Mouse (Mus musculus) myocyte (in vitro differentiated cells): ENCODE results near the gene Hoxc10. TPM values are rescaled to one million over a fixed set of nuclear protein-coding genes. Genes with fewer than 3 reads are reported as not detected.
A peak's percentile ranks its signal among the peaks of the same experiment; 100 is the strongest.

ENCODE experiments used
- H3K27me3 ChIP-seq: one replicate; pipeline ENCODE4 v1.6.1; 2011; ENCODE audit not compliant: control insufficient read depth, insufficient read depth, insufficient read length
- H3K36me3 ChIP-seq: one replicate; pipeline ENCODE4 v1.6.1; 2011; ENCODE audit not compliant: control insufficient read depth, insufficient read depth
- H3K4me2 ChIP-seq: one replicate; pipeline ENCODE4 v1.6.1; 2011; ENCODE audit warnings: low read depth, control low read depth
- H3K4me3 ChIP-seq: one replicate; pipeline ENCODE4 v1.5.1; 2011; ENCODE audit warnings: mild to moderate bottlenecking, control low read depth, moderate library complexity
- H3K79me2 ChIP-seq: one replicate; pipeline ENCODE4 v1.6.1; 2011; ENCODE audit not compliant: control insufficient read depth, insufficient read depth
- H3ac ChIP-seq: one replicate; pipeline ENCODE4 v1.6.1; 2011; ENCODE audit not compliant: control insufficient read depth, insufficient read length
- CEBPB ChIP-seq: IDR thresholded peaks from 2 replicates; pipeline ENCODE4 v1.6.1; 2011; ENCODE audit warnings: mild to moderate bottlenecking, moderate library complexity; ENCODE audit not compliant: poor library complexity, insufficient read depth, severe bottlenecking
- E2F4 ChIP-seq: IDR thresholded peaks from one replicate; pipeline ENCODE4 v1.6.1; 2011; ENCODE audit warnings: mild to moderate bottlenecking, control low read depth, moderate library complexity; ENCODE audit not compliant: insufficient read depth
- MAX ChIP-seq: IDR thresholded peaks from one replicate; pipeline ENCODE4 v1.6.1; 2011; ENCODE audit warnings: low read depth, mild to moderate bottlenecking, control low read depth
- MYOD1 ChIP-seq, 3 experiments: IDR thresholded peaks; one replicate each; pipeline ENCODE4 v1.6.1; 2011; ENCODE audit warnings: control low read depth in 2 of 3, low read depth in 2 of 3, mild to moderate bottlenecking in 2 of 3, moderate library complexity in 1 of 3; ENCODE audit not compliant: insufficient read length in 2 of 3, control insufficient read depth in 1 of 3
- MYOG ChIP-seq, 3 experiments: IDR thresholded peaks; one replicate each; pipeline ENCODE4 v1.6.1; 2011; ENCODE audit warnings: control low read depth in 2 of 3, low read depth in 2 of 3, mild to moderate bottlenecking in 2 of 3; ENCODE audit not compliant: insufficient read length in 2 of 3, control insufficient read depth in 1 of 3, insufficient read depth in 1 of 3
- POLR2A ChIP-seq: IDR thresholded peaks from one replicate; pipeline ENCODE4 v1.6.1; 2011; ENCODE audit warnings: low read depth, mild to moderate bottlenecking, control low read depth, moderate library complexity; ENCODE audit not compliant: insufficient read length
- POLR2AphosphoS2 ChIP-seq: IDR thresholded peaks from one replicate; pipeline ENCODE4 v1.6.1; 2011; ENCODE audit warnings: low read depth, control low read depth; ENCODE audit not compliant: insufficient read length
- REST ChIP-seq: IDR thresholded peaks from one replicate; pipeline ENCODE4 v1.6.1; 2011; ENCODE audit warnings: mild to moderate bottlenecking, control low read depth, moderate library complexity; ENCODE audit not compliant: insufficient read depth, insufficient read length
- SRF ChIP-seq: IDR thresholded peaks from one replicate; pipeline ENCODE4 v1.6.1; 2011; ENCODE audit warnings: low read depth; ENCODE audit not compliant: control insufficient read depth, insufficient read length
- TCF12 ChIP-seq: IDR thresholded peaks from one replicate; pipeline ENCODE4 v1.6.1; 2011; ENCODE audit warnings: mild to moderate bottlenecking, control low read depth; ENCODE audit not compliant: poor library complexity, insufficient read depth, severe bottlenecking
- TCF3 ChIP-seq: IDR thresholded peaks from one replicate; pipeline ENCODE4 v1.6.1; 2011; ENCODE audit warnings: low read depth, control low read depth; ENCODE audit not compliant: insufficient read length
- USF1 ChIP-seq: IDR thresholded peaks from one replicate; pipeline ENCODE4 v1.6.1; 2011; ENCODE audit warnings: low read depth, mild to moderate bottlenecking, control low read depth, moderate library complexity
- polyA plus RNA-seq: library from polyadenylated mRNA; unstranded; fragments of >200 nt; fragmentation: generic; extraction: Trizol; gene quantifications from one replicate; pipeline ENCODE4 v1.2.1, GENCODE M21; 2012; ENCODE audit warnings: missing spikeins

Hoxc10 gene
- polyA plus RNA-seq, 1 experiment = 43.5 TPM

DNA sequence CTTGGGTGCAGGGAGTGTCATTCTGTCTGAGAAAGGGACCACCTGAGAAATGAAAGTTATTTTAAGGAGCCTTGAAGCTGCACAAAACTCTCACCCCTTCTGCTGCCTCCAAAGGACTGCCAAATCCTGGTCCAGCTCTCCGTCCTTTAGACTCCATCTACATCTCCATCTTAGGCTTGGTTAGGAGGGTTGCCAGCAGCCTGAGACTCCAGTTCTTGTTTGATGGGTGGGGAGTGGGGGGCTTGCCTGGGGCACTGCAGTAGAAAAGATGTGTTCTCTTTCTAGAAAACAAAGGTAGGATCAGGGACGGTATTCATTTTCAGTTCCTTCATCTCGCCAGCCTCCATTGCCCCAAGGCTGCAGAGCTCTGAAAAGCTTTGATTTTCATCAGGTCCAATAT lies 30.8 kb downstream of the Hoxc10 start:
- no peaks in the 10 kb centered on the region for H3K36me3 ChIP-seq
- no peak overlapping the region for H3ac ChIP-seq
- TF ChIP-seq MYOD1 (IDR thresholded peaks at IDR 0.05; ENCODE audit: control insufficient read depth in 1 of 3, insufficient read length in 2 of 3, low read depth in 2 of 3) = no peak
- TF ChIP-seq USF1 = no peak
- no peak for TF ChIP-seq TCF3
- no peak for TF ChIP-seq E2F4
- no peak for TF ChIP-seq POLR2AphosphoS2
- no peak for TF ChIP-seq MAX
- TF ChIP-seq CEBPB = no peak
- TF ChIP-seq REST = no peak
- TF ChIP-seq TCF12 = no peak
- TF ChIP-seq SRF = no peak
- TF ChIP-seq MYOG (IDR thresholded peaks at IDR 0.05; ENCODE audit: control insufficient read depth in 1 of 3, insufficient read depth in 1 of 3, insufficient read length in 2 of 3, low read depth in 2 of 3) = no peak
- TF ChIP-seq POLR2A = no peak
- H3K4me3 ChIP-seq = peak overlapping the region; percentile 73
- H3K27me3 ChIP-seq = no peaks in the 10 kb centered on the region
- H3K79me2 ChIP-seq = peaks cover 42% of the 10 kb centered on the region
- H3K4me2 ChIP-seq = peak overlapping the region; percentile 88

DNA sequence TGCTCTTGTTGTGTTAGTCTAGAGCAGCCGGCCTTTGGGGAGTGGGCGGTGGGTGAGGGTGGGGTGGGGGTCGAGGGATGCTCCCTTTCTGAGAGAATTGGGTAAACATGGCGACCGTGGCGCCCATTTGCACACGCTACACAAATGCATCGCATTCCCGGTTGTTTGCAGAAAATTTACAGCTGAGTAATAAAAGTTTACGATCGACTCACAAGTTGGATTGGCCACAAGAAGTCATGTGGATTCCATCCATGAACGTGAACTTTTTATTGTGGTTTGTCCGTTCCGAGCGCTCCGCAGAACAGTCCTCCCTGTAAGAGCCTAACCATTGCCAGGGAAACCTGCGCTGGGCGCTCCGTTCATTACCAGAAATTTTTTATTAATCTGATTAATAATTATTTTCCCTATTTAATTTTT lies 31.4 kb downstream of the Hoxc10 start, which contains the start of gene Hoxc6:
Gene Hoxc6 (plus strand): TSS at position 319 of the 417 bp plus-strand sequence.
- no peak for TF ChIP-seq MAX
- peak; percentile 60 for TF ChIP-seq POLR2AphosphoS2
- peak; percentile 45 for TF ChIP-seq POLR2A
- TF ChIP-seq TCF3 = no peak
- peak; percentile 76 for TF ChIP-seq USF1
- TF ChIP-seq TCF12 = no peak
- Histone ChIP-seq H3K36me3 (no peaks in the 10 kb centered on the region), H3K4me2 (peak within 1 kb of the TSS; percentile 88), H3K27me3 (no peaks in the 10 kb centered on the region), H3K4me3 (peak within 1 kb of the TSS; percentile 73), H3K79me2 (peaks cover 47% of the 10 kb centered on the region), H3ac (peak within 1 kb of the TSS; percentile 17)

DNA sequence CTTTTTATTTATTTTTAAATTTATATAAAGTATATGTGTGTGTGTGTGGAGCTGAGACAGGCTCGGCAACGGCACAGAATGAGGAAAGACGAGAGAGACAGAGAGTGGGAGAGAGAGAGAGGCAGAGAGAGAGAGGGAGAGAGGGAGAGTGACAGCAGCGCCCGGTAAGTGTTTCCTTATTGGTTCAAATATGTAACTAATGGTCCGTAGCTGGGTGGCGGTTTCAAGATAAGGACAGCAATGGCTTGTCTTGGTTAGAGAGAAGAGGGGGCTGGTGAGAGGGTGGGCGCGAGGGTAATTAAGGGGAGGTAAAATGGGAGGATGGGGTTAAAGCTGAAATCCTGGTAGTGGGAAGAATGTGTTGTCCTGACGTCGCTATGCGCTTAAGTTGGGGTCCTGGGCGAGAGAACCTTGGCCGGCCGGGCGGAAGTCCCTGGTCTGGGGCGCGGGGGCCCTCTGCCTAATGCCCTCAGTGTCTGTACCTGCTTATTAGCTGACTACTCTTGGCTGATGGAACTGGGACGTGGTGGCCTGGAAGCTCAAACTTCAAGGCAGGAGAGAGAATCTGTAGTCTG lies 32.1 kb downstream of the Hoxc10 start:
- Histone ChIP-seq H3K4me2 (peak overlapping the region; percentile 88), H3K27me3 (no peaks in the 10 kb centered on the region), H3K4me3 (peak overlapping the region; percentile 73), H3K79me2 (peaks cover 54% of the 10 kb centered on the region), H3K36me3 (no peaks in the 10 kb centered on the region), H3ac (peak overlapping the region; percentile 17)
- TF ChIP-seq E2F4 (no peak), REST (no peak), POLR2AphosphoS2 (no peak), USF1 (no peak), MAX (no peak), SRF (no peak), TCF3 (no peak)

DNA sequence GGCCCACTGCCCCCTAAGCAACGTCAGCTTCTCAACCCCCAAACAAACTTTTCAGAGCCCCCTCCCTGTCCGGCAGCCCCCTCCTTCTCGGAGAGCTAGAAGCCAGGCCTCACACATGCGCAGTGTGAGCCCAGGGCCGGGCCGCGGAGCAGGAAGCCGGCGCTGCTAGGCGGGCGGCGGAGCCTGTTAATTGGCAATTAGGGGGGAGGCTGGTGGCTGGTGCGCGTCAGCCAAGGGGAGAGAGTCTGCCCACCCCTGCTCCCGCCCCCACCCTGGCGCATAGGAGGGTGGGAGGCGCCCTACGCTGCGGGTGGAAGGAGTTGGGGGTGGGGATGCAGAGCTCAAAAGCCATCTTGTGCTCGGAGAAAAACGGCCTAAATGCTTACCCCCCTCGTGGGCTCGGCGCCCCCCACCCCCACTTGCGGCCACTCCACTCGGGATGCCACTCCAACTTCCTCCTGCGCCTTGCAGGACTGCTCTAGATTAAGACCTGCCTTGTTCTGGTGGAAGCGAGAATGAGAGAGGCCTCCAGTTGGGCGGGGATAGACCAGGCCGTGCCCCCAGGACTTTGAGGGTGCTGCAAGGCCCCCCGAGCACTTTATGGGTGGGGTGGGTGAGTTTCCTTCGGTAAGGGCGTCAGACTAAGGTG lies 32.7 kb downstream of the Hoxc10 start:
- Histone ChIP-seq H3K4me2 (peak overlapping the region; percentile 98), H3K79me2 (peaks cover 61% of the 10 kb centered on the region), H3K36me3 (no peaks in the 10 kb centered on the region), H3K27me3 (no peaks in the 10 kb centered on the region), H3ac (peak overlapping the region; percentile 17), H3K4me3 (peak overlapping the region; percentile 73)
- TF ChIP-seq E2F4 = no peak
- no peak for TF ChIP-seq TCF12
- peak in 1 of 3 experiments; percentile 32 for TF ChIP-seq MYOD1 (IDR thresholded peaks at IDR 0.05; ENCODE audit: control insufficient read depth in 1 of 3, insufficient read length in 2 of 3, low read depth in 2 of 3)
- peak; percentile 94 for TF ChIP-seq POLR2AphosphoS2
- peak; percentile 59 for TF ChIP-seq POLR2A

DNA sequence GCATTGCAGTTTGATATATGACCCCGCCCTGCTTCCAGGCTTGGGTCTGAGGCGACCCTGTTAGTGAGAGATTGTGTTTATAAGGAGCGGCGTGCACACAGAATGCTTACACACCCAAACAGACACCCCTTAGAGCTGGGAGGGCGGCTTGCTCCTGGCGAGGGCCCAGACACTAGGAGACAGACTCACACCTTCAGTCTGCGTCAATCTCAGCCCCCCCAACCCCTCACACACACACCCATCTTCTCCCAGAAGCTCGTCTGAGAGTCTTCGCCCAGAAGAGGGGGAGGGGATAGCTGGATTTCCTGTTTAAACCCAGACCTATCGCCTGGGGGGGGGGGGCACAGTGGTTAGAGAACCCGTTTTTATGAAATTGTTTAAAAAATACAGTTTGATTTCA lies 33.4 kb downstream of the Hoxc10 start:
- Histone ChIP-seq H3K4me2 (peak overlapping the region; percentile 98), H3K27me3 (no peaks in the 10 kb centered on the region), H3ac (peak overlapping the region; percentile 35), H3K79me2 (peaks cover 67% of the 10 kb centered on the region), H3K4me3 (peak overlapping the region; percentile 73), H3K36me3 (no peaks in the 10 kb centered on the region)
- no peak for TF ChIP-seq MYOD1 (IDR thresholded peaks at IDR 0.05; ENCODE audit: control insufficient read depth in 1 of 3, insufficient read length in 2 of 3, low read depth in 2 of 3)
- TF ChIP-seq REST = no peak
- TF ChIP-seq SRF = no peak
- TF ChIP-seq MAX = no peak
- TF ChIP-seq CEBPB = no peak; the same call in 1 of the 2 replicates
- no peak for TF ChIP-seq MYOG (IDR thresholded peaks at IDR 0.05; ENCODE audit: control insufficient read depth in 1 of 3, insufficient read depth in 1 of 3, insufficient read length in 2 of 3, low read depth in 2 of 3)
- peak; percentile 75 for TF ChIP-seq POLR2A
- no peak for TF ChIP-seq USF1
- TF ChIP-seq E2F4 = no peak
- peak; percentile 84 for TF ChIP-seq POLR2AphosphoS2
- no peak for TF ChIP-seq TCF3
- no peak for TF ChIP-seq TCF12
